Mouse (Mus musculus) heart, embryonic 15.5 days (tissue): Measurements from ENCODE around the gene Ctnna3. TPM values are rescaled to one million over a fixed set of nuclear protein-coding genes. Genes with fewer than 3 reads are reported as not detected.

Source experiments
- ATAC-seq: fragments of 200-750 bp; cut with Nextera tagmentation; replicated peaks from 2 replicates; pipeline ENCODE4 v1.8.0; 2017; ENCODE audit warnings: low read depth, moderate TSS enrichment; ENCODE audit not compliant: insufficient number of reproducible peaks, insufficient read depth, low FRiP score
- H3K27ac ChIP-seq: fragments of 300-500 bp; sonication (generic); 2 replicates; pipeline ENCODE4 v1.5.1; 2015; ENCODE audit warnings: mild to moderate bottlenecking, inconsistent platforms
- H3K27me3 ChIP-seq: fragments of 300-500 bp; sonication (generic); 2 replicates; pipeline ENCODE4 v1.6.1; 2015; ENCODE audit warnings: inconsistent platforms
- H3K36me3 ChIP-seq: fragments of 300-500 bp; sonication (generic); 2 replicates; pipeline ENCODE4 v1.6.1; 2015; ENCODE audit warnings: mild to moderate bottlenecking, inconsistent platforms
- H3K4me1 ChIP-seq: fragments of 300-500 bp; sonication (generic); replicated peaks from 2 replicates; pipeline ENCODE4 v1.6.1; 2015; ENCODE audit warnings: inconsistent platforms
- H3K4me2 ChIP-seq: fragments of 300-500 bp; sonication (generic); 2 replicates; pipeline ENCODE4 v1.6.1; 2015; ENCODE audit warnings: inconsistent platforms, mild to moderate bottlenecking, moderate library complexity
- H3K4me3 ChIP-seq: fragments of 300-500 bp; sonication (generic); 2 replicates; pipeline ENCODE4 v1.5.1; 2015; ENCODE audit warnings: mild to moderate bottlenecking, inconsistent platforms
- H3K9ac ChIP-seq: fragments of 300-500 bp; sonication (generic); 2 replicates; pipeline ENCODE4 v1.6.1; 2015; ENCODE audit warnings: mild to moderate bottlenecking, inconsistent platforms
- H3K9me3 ChIP-seq: fragments of 300-500 bp; sonication (generic); replicated peaks from 2 replicates; pipeline ENCODE4 v1.6.1; 2016; ENCODE audit warnings: inconsistent platforms
- WGBS: fragments of 180-500 bp; shearing (Covaris S2); methylation state at CpG from one replicate; pipeline ENCODE4 v1.1.7; 2015; ENCODE audit warnings: mixed read lengths; 5-methylcytosine and 5-hydroxymethylcytosine counted together
- polyA plus RNA-seq: library from polyadenylated mRNA; unstranded; fragments of >200 nt; fragmentation: Nextera tagmentation; extraction: Ambion mirVana; gene quantifications from 2 replicates; pipeline ENCODE4 v1.2.1, GENCODE M21; 2015

Ctnna3 gene
- polyA plus RNA-seq, 1 experiment from 2014 or later = 27.8 TPM

GRCm38 (mm10) chr10:64023340-64023739, 593.4 kb downstream of the Ctnna3 start:
- peaks cover 3% of the 10 kb centered on the region; the same call in 1 of the 2 replicates for H3K4me1 ChIP-seq
- no peaks in the 10 kb centered on the region for H3K27me3 ChIP-seq
- ATAC-seq = no peak
- no peak overlapping the region for H3K27ac ChIP-seq
- 78% methylated on average over 6 of the region's 6 CpGs for WGBS
- no peak overlapping the region for H3K9ac ChIP-seq
- no peaks in the 10 kb centered on the region for H3K36me3 ChIP-seq
- H3K4me2 ChIP-seq = no peak overlapping the region
- no peaks in the 10 kb centered on the region for H3K9me3 ChIP-seq
- no peak overlapping the region for H3K4me3 ChIP-seq

- Histone ChIP-seq H3K27me3 (no peaks in the 10 kb centered on the region), H3K4me3 (no peak overlapping the region), H3K36me3 (no peaks in the 10 kb centered on the region), H3K4me1 (no peaks in the 10 kb centered on the region), H3K4me2 (no peak overlapping the region), H3K9me3 (no peaks in the 10 kb centered on the region), H3K27ac (no peak overlapping the region), H3K9ac (no peak overlapping the region)
- ATAC-seq = no peak
Observed at GRCm38 (mm10) chr10:64030901-64031300, 601.0 kb downstream of the Ctnna3 start.

- Histone ChIP-seq H3K27ac (no peak overlapping the region), H3K4me3 (no peak overlapping the region), H3K9me3 (no peaks in the 10 kb centered on the region), H3K27me3 (no peaks in the 10 kb centered on the region), H3K4me1 (peaks cover 14% of the 10 kb centered on the region), H3K4me2 (no peak overlapping the region), H3K9ac (no peak overlapping the region), H3K36me3 (no peaks in the 10 kb centered on the region)
- WGBS = 63% methylated on average over 17 of the region's 17 CpGs
- 0 out of 2 replicates have a peak, but pooled peaks have one; percentile 53 for ATAC-seq
Observed at GRCm38 (mm10) chr10:64039760-64040535, 610.0 kb downstream of the Ctnna3 start.

GRCm38 (mm10) chr10:64041218-64041617, 611.3 kb downstream of the Ctnna3 start:
- H3K4me3 ChIP-seq = no peak overlapping the region
- WGBS = 69% methylated on average over 7 of the region's 7 CpGs
- H3K9me3 ChIP-seq = no peaks in the 10 kb centered on the region
- no peak overlapping the region for H3K4me2 ChIP-seq
- no peak for ATAC-seq
- no peaks in the 10 kb centered on the region for H3K36me3 ChIP-seq
- H3K4me1 ChIP-seq = peaks cover 14% of the 10 kb centered on the region
- H3K9ac ChIP-seq = no peak overlapping the region
- H3K27me3 ChIP-seq = no peaks in the 10 kb centered on the region
- H3K27ac ChIP-seq = no peak overlapping the region

- Histone ChIP-seq H3K4me3 (no peak overlapping the region), H3K4me1 (peaks cover 14% of the 10 kb centered on the region), H3K27ac (no peak overlapping the region), H3K9me3 (no peaks in the 10 kb centered on the region), H3K9ac (no peak overlapping the region), H3K27me3 (no peaks in the 10 kb centered on the region), H3K36me3 (no peaks in the 10 kb centered on the region), H3K4me2 (no peak overlapping the region)
- ATAC-seq = no peak
- 86% methylated on average over 11 of the region's 11 CpGs for WGBS
Observed at GRCm38 (mm10) chr10:64041892-64042291, 612.0 kb downstream of the Ctnna3 start.

- Histone ChIP-seq H3K4me1 (peaks cover 2% of the 10 kb centered on the region; the same call in 1 of the 2 replicates), H3K4me3 (no peak overlapping the region), H3K36me3 (no peaks in the 10 kb centered on the region), H3K9me3 (no peaks in the 10 kb centered on the region), H3K4me2 (0 out of 2 replicates have a peak overlapping the region, but pooled peaks have one; percentile 1), H3K27me3 (no peaks in the 10 kb centered on the region), H3K9ac (no peak overlapping the region), H3K27ac (no peak overlapping the region)
- 28% methylated on average over 6 of the region's 6 CpGs for WGBS
- ATAC-seq = no peak; the same call in 1 of the 2 replicates
Observed at GRCm38 (mm10) chr10:64049151-64049550, 619.3 kb downstream of the Ctnna3 start.

GRCm38 (mm10) chr10:64049946-64050345, 620.0 kb downstream of the Ctnna3 start:
- ATAC-seq = no peak
- Histone ChIP-seq H3K4me2 (no peak overlapping the region), H3K27me3 (no peaks in the 10 kb centered on the region), H3K4me1 (peaks cover 2% of the 10 kb centered on the region; the same call in 1 of the 2 replicates), H3K27ac (no peak overlapping the region), H3K9me3 (no peaks in the 10 kb centered on the region), H3K9ac (no peak overlapping the region), H3K4me3 (no peak overlapping the region), H3K36me3 (no peaks in the 10 kb centered on the region)
- 87% methylated on average over 6 of the region's 6 CpGs for WGBS

- H3K4me2 ChIP-seq = no peak overlapping the region
- H3K36me3 ChIP-seq = no peaks in the 10 kb centered on the region
- H3K9ac ChIP-seq = no peak overlapping the region
- peaks cover under 1% of the 10 kb centered on the region; the same call in 1 of the 2 replicates for H3K4me1 ChIP-seq
- H3K9me3 ChIP-seq = no peaks in the 10 kb centered on the region
- 54% methylated on average over 9 of the region's 9 CpGs for WGBS
- H3K27ac ChIP-seq = no peak overlapping the region
- no peak for ATAC-seq
- H3K4me3 ChIP-seq = no peak overlapping the region
- H3K27me3 ChIP-seq = no peaks in the 10 kb centered on the region
Observed at GRCm38 (mm10) chr10:64063704-64064103, 633.8 kb downstream of the Ctnna3 start.

- peak; percentile 69; the same call in 1 of the 2 replicates for ATAC-seq
- H3K4me2 ChIP-seq = peak overlapping the region; percentile 5; the same call in 1 of the 2 replicates
Observed at GRCm38 (mm10) chr10:64075944-64076343, 646.0 kb downstream of the Ctnna3 start.

GRCm38 (mm10) chr10:64076410-64077052, 646.6 kb downstream of the Ctnna3 start:
- Histone ChIP-seq H3K9me3 (no peaks in the 10 kb centered on the region), H3K4me2 (peak overlapping the region; percentile 5; the same call in 1 of the 2 replicates), H3K4me3 (no peak overlapping the region), H3K27me3 (no peaks in the 10 kb centered on the region), H3K4me1 (peaks cover 9% of the 10 kb centered on the region), H3K36me3 (no peaks in the 10 kb centered on the region), H3K27ac (no peak overlapping the region), H3K9ac (no peak overlapping the region)
- 45% methylated on average over 10 of the region's 10 CpGs for WGBS
- ATAC-seq = no peak

More at GRCm38 (mm10) chr10:64075944-64076343, 646.0 kb downstream of the Ctnna3 start:
- Histone ChIP-seq H3K9me3 (no peaks in the 10 kb centered on the region), H3K27ac (no peak overlapping the region), H3K27me3 (no peaks in the 10 kb centered on the region), H3K4me1 (peaks cover 9% of the 10 kb centered on the region), H3K9ac (no peak overlapping the region), H3K36me3 (no peaks in the 10 kb centered on the region), H3K4me3 (no peak overlapping the region)
- WGBS = 33% methylated on average over 5 of the region's 5 CpGs

GRCm38 (mm10) chr10:64082345-64082744, 652.4 kb downstream of the Ctnna3 start:
- Histone ChIP-seq H3K36me3 (no peaks in the 10 kb centered on the region), H3K4me3 (no peak overlapping the region), H3K4me1 (peaks cover 13% of the 10 kb centered on the region), H3K4me2 (no peak overlapping the region), H3K27ac (no peak overlapping the region), H3K27me3 (no peaks in the 10 kb centered on the region), H3K9me3 (no peaks in the 10 kb centered on the region), H3K9ac (no peak overlapping the region)
- ATAC-seq = no peak
- 83% methylated on average over 3 of the region's 3 CpGs for WGBS
